Mouse (Mus musculus): ENCODE results near the gene Atp13a5. TPM values are rescaled to one million over a fixed set of nuclear protein-coding genes. Genes with fewer than 3 reads are reported as not detected.

Atp13a5 gene
- polyA plus RNA-seq, 1 experiment from 2014 or later: 0.46 TPM

DNA sequence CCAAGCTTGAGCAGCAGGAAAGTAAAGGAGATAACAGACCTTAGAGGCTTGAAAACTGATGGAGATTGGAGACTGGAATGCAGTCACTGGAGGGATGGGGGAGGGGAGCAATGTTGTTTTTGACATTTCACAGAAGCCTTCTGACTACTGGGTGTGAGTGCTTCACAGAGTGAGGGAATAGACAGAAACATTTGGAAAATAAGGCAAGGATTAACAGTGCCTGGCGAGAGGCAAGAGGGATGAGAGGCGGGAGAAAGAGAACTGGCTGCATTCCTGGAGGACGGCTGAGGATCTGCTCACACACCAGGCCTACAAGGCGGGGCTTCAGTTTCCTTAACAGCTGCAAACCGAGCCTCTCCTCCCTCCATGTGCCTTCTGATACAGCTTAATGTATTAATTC, 180.1 kb downstream of the Atp13a5 start:
- Histone ChIP-seq H3K27me3 (peaks cover 60% of the 10 kb centered on the region), H3K36me3 (no peaks in the 10 kb centered on the region), H3K4me1 (peaks cover 12% of the 10 kb centered on the region; the same call in 1 of the 2 replicates), H3K4me3 (no peak overlapping the region), H3K9ac (no peak overlapping the region), H3K9me3 (no peaks in the 10 kb centered on the region), H3K4me2 (replicated peaks) (peak overlapping the region; percentile 19; the same call in 1 of the 2 replicates), H3K27ac (no peak overlapping the region)
- 6% methylated on average over 5 of the region's 5 CpGs for WGBS
- peak; percentile 80; the same call in 1 of the 2 replicates for ATAC-seq (ENCODE audit: low FRiP score, low read depth)

GRCm38 (mm10) chr16:29195156-29195555, 183.4 kb downstream of the Atp13a5 start:
- 69% methylated on average over 1 of the region's 1 CpGs for WGBS
- no peak for ATAC-seq (ENCODE audit: low FRiP score, low read depth)
- H3K9ac ChIP-seq: no peak overlapping the region

DNA sequence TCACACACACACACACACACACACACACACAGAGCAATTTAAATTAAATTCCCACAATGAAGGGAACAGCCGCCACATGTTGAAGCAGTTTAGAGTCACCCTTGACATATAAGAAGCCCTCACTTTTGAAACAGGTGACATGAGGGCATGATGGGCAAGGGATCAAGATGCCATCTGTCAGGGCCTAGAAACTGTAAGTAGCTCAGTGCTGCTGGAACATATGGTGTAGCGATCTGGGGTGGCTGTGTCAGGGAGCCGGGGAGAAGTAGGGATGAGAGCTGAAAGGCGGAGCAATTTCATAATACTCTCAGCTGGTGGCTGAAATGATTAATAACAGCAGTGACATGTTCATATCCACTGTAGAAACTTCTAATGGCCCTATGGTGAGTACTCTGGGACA, 184.6 kb downstream of the Atp13a5 start:
- Histone ChIP-seq H3K9ac (no peak overlapping the region), H3K27me3 (peaks cover 39% of the 10 kb centered on the region), H3K4me1 (peaks cover 12% of the 10 kb centered on the region; the same call in 1 of the 2 replicates), H3K4me3 (no peak overlapping the region), H3K36me3 (no peaks in the 10 kb centered on the region), H3K27ac (no peak overlapping the region), H3K4me2 (replicated peaks) (no peak overlapping the region), H3K9me3 (no peaks in the 10 kb centered on the region)
- no peak for ATAC-seq (ENCODE audit: low FRiP score, low read depth)
- 58% methylated on average over 4 of the region's 4 CpGs for WGBS

More at GRCm38 (mm10) chr16:29195156-29195555, 183.4 kb downstream of the Atp13a5 start:
- H3K4me1 ChIP-seq: peaks cover 15% of the 10 kb centered on the region; the same call in 1 of the 2 replicates
- no peak overlapping the region for H3K4me3 ChIP-seq
- H3K36me3 ChIP-seq: no peaks in the 10 kb centered on the region
- H3K9me3 ChIP-seq: no peaks in the 10 kb centered on the region
- H3K27me3 ChIP-seq: peaks cover 51% of the 10 kb centered on the region
- H3K4me2 ChIP-seq (replicated peaks): no peak overlapping the region
- no peak overlapping the region for H3K27ac ChIP-seq

DNA sequence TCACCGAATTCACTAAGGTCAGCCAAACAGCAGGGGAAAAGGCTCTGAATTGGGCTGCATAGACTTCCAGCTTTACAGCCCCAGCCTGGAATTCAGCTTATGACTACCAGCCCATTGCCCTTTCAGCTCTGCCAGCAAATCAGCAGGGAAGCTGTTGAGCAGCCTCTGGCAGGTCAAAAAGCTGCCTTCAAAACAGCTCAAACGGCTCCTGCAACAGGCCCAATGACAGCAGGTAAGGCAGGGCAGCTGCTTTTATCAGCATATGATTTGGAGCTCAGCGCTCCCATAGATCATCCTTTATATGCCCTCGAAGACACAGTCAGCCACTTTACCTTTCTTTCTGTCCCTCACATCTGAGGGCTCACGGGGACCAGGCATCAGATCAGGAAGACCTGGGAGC, 185.6 kb downstream of the Atp13a5 start:
- Histone ChIP-seq H3K36me3 (no peaks in the 10 kb centered on the region), H3K9me3 (no peaks in the 10 kb centered on the region), H3K27me3 (peaks cover 33% of the 10 kb centered on the region), H3K4me2 (replicated peaks) (no peak overlapping the region), H3K4me3 (no peak overlapping the region), H3K4me1 (0 out of 2 replicates have a peak, but pooled peaks cover 4% of the 10 kb centered on the region), H3K27ac (no peak overlapping the region), H3K9ac (no peak overlapping the region)
- no peak for ATAC-seq (ENCODE audit: low FRiP score, low read depth)
- 46% methylated on average over 5 of the region's 5 CpGs for WGBS

Other genes starting within 250 kb of the Atp13a5 start
- gene Hrasls, start 169.0 kb downstream of the Atp13a5 start, polyA plus RNA-seq (2015; fragmentation: Nextera tagmentation; extraction: Ambion mirVana): 1.7 and 2.2 TPM in 2 replicates
- not detected in 2 replicates for gene Atp13a4, start 166.1 kb upstream of the Atp13a5 start, polyA plus RNA-seq (2015; fragmentation: Nextera tagmentation; extraction: Ambion mirVana)
- 27.8 and 30.3 TPM in 2 replicates for gene Opa1, start 200.6 kb upstream of the Atp13a5 start, polyA plus RNA-seq (2015; fragmentation: Nextera tagmentation; extraction: Ambion mirVana)